Mouse (Mus musculus): Measurements from ENCODE around the gene Pnkd. TPM values are rescaled to one million over a fixed set of nuclear protein-coding genes. Genes with fewer than 3 reads are reported as not detected.

Pnkd gene
- polyA plus RNA-seq, 1 experiment, result 62.6 TPM

DNA sequence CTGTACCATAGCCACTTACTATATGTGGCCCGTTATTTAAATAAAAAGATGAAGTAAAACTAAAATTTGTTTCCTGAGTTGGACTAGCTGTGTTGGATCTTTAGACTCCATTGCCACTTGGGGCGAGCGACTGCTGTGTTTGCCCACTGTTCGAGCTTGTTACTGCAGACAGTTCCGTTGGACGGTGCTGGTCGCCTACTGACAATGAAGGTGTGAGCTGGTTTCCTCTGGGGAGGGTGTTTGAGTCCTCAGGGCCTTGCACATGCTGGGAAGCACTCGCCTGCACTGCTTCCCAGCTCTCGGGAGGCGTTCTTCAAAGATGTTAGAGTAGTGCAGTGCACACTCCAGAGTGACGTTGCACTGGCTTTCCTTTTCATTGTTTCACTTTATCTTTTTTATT lies 45.1 kb upstream of the Pnkd start:
- 13% methylated on average over 11 of the region's 11 CpGs for WGBS
- H3K4me1 ChIP-seq (ENCODE audit: control insufficient read depth, insufficient read depth, insufficient read length, low read length), result peaks cover 14% of the 10 kb centered on the region
- peak overlapping the region; percentile 49 for H3K4me3 ChIP-seq (ENCODE audit: low read depth, low read length)
- peak overlapping the region; percentile 53 for H3K27ac ChIP-seq (ENCODE audit: insufficient read depth, low read depth, low read length)
- no peak for TF ChIP-seq POLR2A (IDR thresholded peaks at IDR 0.05; ENCODE audit: low read depth, low read length)
- TF ChIP-seq CTCF (IDR thresholded peaks at IDR 0.05; ENCODE audit: extremely low read depth, insufficient read length, insufficient replicate concordance, low read depth, low read length), result no peak
- no peaks in the 10 kb centered on the region for H3K27me3 ChIP-seq (ENCODE audit: control insufficient read depth, insufficient read depth, low read length)
- H3K36me3 ChIP-seq (ENCODE audit: control insufficient read depth, insufficient read depth, low read length), result peaks cover 3% of the 10 kb centered on the region

DNA sequence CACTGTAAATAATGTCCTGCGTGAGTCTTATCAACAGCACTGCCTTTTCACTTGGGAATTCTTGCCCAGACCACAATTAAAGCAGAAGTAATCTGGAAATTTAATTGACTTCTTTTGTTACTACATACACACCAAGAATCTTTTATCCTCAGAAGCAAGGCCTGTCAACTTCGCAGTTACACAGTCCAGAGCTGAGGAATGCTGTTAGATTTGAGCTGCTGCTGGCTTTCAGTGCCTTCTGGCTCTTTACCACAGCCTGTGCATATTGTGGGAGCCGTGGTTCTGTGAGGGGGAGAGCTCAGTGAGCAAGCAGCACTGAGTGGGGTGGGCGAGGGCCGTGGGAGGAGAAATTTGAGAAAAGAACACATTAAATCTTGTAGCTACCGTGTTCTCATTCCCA lies 44.4 kb upstream of the Pnkd start:
- 28% methylated on average over 6 of the region's 6 CpGs for WGBS
- H3K4me1 ChIP-seq (ENCODE audit: control insufficient read depth, insufficient read depth, insufficient read length, low read length), result peaks cover 15% of the 10 kb centered on the region
- TF ChIP-seq CTCF (IDR thresholded peaks at IDR 0.05; ENCODE audit: extremely low read depth, insufficient read length, insufficient replicate concordance, low read depth, low read length) (no peak), POLR2A (IDR thresholded peaks at IDR 0.05; ENCODE audit: low read depth, low read length) (no peak)
- no peaks in the 10 kb centered on the region for H3K27me3 ChIP-seq (ENCODE audit: control insufficient read depth, insufficient read depth, low read length)
- H3K4me3 ChIP-seq (ENCODE audit: low read depth, low read length), result peak overlapping the region; percentile 23; the same call in 1 of the 2 replicates
- H3K27ac ChIP-seq (ENCODE audit: insufficient read depth, low read depth, low read length), result peak overlapping the region; percentile 88
- H3K36me3 ChIP-seq (ENCODE audit: control insufficient read depth, insufficient read depth, low read length), result peaks cover 4% of the 10 kb centered on the region

- Histone ChIP-seq H3K36me3 (ENCODE audit: control insufficient read depth, insufficient read depth, low read length) (peaks cover 6% of the 10 kb centered on the region), H3K4me3 (ENCODE audit: low read depth, low read length) (no peak overlapping the region), H3K27me3 (ENCODE audit: control insufficient read depth, insufficient read depth, low read length) (no peaks in the 10 kb centered on the region), H3K27ac (ENCODE audit: insufficient read depth, low read depth, low read length) (peak overlapping the region; percentile 88), H3K4me1 (ENCODE audit: control insufficient read depth, insufficient read depth, insufficient read length, low read length) (peaks cover 17% of the 10 kb centered on the region)
- WGBS, result 57% methylated on average over 4 of the region's 4 CpGs
- TF ChIP-seq POLR2A (IDR thresholded peaks at IDR 0.05; ENCODE audit: low read depth, low read length) (no peak), CTCF (IDR thresholded peaks at IDR 0.05; ENCODE audit: extremely low read depth, insufficient read length, insufficient replicate concordance, low read depth, low read length) (no peak)
Measured at GRCm38 (mm10) chr1:74240832-74241231, 43.9 kb upstream of the Pnkd start.

DNA sequence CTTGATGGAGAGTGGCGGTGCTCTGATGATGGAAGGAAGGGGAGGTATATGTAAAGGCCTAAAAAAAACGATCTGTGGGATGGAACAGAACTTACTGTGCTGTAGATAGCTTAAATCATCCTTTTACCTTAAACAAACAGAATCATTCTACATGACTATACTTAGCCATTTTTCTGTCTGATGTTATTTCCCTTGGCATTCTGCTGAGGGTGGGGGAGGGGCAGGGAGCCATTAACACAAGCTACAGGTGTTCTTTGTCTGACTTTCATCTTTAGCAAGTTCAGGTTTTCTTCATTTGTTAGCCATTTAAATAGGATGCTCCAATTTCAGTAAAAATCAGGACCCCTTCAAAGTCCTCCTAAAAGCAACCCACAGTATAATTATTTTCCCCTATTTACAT lies 39.2 kb upstream of the Pnkd start:
- H3K4me3 ChIP-seq (ENCODE audit: low read depth, low read length), result no peak overlapping the region
- H3K36me3 ChIP-seq (ENCODE audit: control insufficient read depth, insufficient read depth, low read length), result peaks cover 32% of the 10 kb centered on the region
- H3K27ac ChIP-seq (ENCODE audit: insufficient read depth, low read depth, low read length), result no peak overlapping the region
- peaks cover 27% of the 10 kb centered on the region for H3K4me1 ChIP-seq (ENCODE audit: control insufficient read depth, insufficient read depth, insufficient read length, low read length)
- no peaks in the 10 kb centered on the region for H3K27me3 ChIP-seq (ENCODE audit: control insufficient read depth, insufficient read depth, low read length)
- WGBS, result 51% methylated on average over 2 of the region's 2 CpGs
- TF ChIP-seq CTCF (IDR thresholded peaks at IDR 0.05; ENCODE audit: extremely low read depth, insufficient read length, insufficient replicate concordance, low read depth, low read length) (no peak), POLR2A (IDR thresholded peaks at IDR 0.05; ENCODE audit: low read depth, low read length) (no peak)

GRCm38 (mm10) chr1:74248799-74249198 lies 35.9 kb upstream of the Pnkd start:
- WGBS, result 0% methylated on average over 1 of the region's 1 CpGs
- Histone ChIP-seq H3K27me3 (ENCODE audit: control insufficient read depth, insufficient read depth, low read length) (no peaks in the 10 kb centered on the region), H3K4me1 (ENCODE audit: control insufficient read depth, insufficient read depth, insufficient read length, low read length) (peaks cover 23% of the 10 kb centered on the region), H3K4me3 (ENCODE audit: low read depth, low read length) (no peak overlapping the region), H3K27ac (ENCODE audit: insufficient read depth, low read depth, low read length) (peak overlapping the region; percentile 99), H3K36me3 (ENCODE audit: control insufficient read depth, insufficient read depth, low read length) (peaks cover 57% of the 10 kb centered on the region)
- TF ChIP-seq CTCF (IDR thresholded peaks at IDR 0.05; ENCODE audit: extremely low read depth, insufficient read length, insufficient replicate concordance, low read depth, low read length), result no peak
- TF ChIP-seq POLR2A (IDR thresholded peaks at IDR 0.05; ENCODE audit: low read depth, low read length), result no peak

DNA sequence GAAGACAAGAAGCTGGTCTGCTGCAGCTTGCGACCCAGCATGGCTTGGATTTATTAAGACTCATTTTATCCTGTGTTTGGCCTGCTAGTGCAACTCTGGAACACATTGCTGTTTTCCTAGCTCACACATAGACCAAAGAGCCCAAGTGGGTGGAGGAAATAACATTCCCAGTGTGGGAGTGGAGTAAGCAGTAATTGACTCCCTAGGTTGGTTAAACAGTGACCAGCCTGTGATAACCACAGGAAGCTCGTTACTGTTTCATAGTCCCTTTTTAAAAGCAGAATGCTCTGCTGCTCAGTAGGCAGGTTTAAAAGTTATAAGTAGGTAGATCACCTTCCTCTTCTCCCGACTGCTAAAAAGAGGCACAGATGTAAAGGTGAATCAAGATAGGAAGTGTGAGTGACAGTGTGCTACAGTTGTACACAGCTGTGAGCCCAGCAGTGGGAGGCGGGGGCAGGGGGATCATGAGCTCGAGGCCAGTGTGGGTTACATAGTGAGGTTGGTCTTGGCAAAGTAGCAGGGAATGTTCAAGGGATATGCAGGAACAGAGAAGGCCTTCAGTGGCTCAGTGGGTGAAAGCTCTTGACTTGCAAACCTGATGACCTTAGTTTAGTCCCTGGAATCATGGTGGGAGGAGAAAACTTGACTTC lies 35.3 kb upstream of the Pnkd start:
- no peak overlapping the region for H3K4me3 ChIP-seq (ENCODE audit: low read depth, low read length)
- H3K27ac ChIP-seq (ENCODE audit: insufficient read depth, low read depth, low read length), result peak overlapping the region; percentile 99
- no peak for TF ChIP-seq POLR2A (IDR thresholded peaks at IDR 0.05; ENCODE audit: low read depth, low read length)
- no peak for TF ChIP-seq CTCF (IDR thresholded peaks at IDR 0.05; ENCODE audit: extremely low read depth, insufficient read length, insufficient replicate concordance, low read depth, low read length)
- H3K36me3 ChIP-seq (ENCODE audit: control insufficient read depth, insufficient read depth, low read length), result peaks cover 62% of the 10 kb centered on the region
- H3K4me1 ChIP-seq (ENCODE audit: control insufficient read depth, insufficient read depth, insufficient read length, low read length), result peaks cover 25% of the 10 kb centered on the region
- no peaks in the 10 kb centered on the region for H3K27me3 ChIP-seq (ENCODE audit: control insufficient read depth, insufficient read depth, low read length)
- 13% methylated on average over 5 of the region's 5 CpGs for WGBS

- Histone ChIP-seq H3K36me3 (ENCODE audit: control insufficient read depth, insufficient read depth, low read length) (peaks cover 66% of the 10 kb centered on the region), H3K27me3 (ENCODE audit: control insufficient read depth, insufficient read depth, low read length) (no peaks in the 10 kb centered on the region), H3K4me1 (ENCODE audit: control insufficient read depth, insufficient read depth, insufficient read length, low read length) (peaks cover 25% of the 10 kb centered on the region), H3K4me3 (ENCODE audit: low read depth, low read length) (no peak overlapping the region), H3K27ac (ENCODE audit: insufficient read depth, low read depth, low read length) (peak overlapping the region; percentile 99)
- TF ChIP-seq CTCF (IDR thresholded peaks at IDR 0.05; ENCODE audit: extremely low read depth, insufficient read length, insufficient replicate concordance, low read depth, low read length) (no peak), POLR2A (IDR thresholded peaks at IDR 0.05; ENCODE audit: low read depth, low read length) (no peak)
- WGBS, result 44% methylated on average over 4 of the region's 4 CpGs
Measured at GRCm38 (mm10) chr1:74250096-74250495, 34.6 kb upstream of the Pnkd start.

Data from small intestine, adult 2 months (tissue).